Mouse (Mus musculus): ENCODE results near the gene Nkap. TPM values are rescaled to one million over a fixed set of nuclear protein-coding genes. Genes with fewer than 3 reads are reported as not detected.
"Not testable (repeated sequence)": the region's sequence is repeated elsewhere in the genome, so short reads cannot be mapped to it uniquely, and the experiment has no call there.

The Nkap gene
- polyA plus RNA-seq (2014; fragmentation: Nextera tagmentation; extraction: Ambion mirVana) = 12.8 and 13.0 TPM in 2 replicates

GRCm38 (mm10) chrX:37126671-37127358, at the start of gene Nkap:
Nkap (plus strand) TSS chrX:37126795.
- Histone ChIP-seq H3K9me3 (ENCODE audit: control insufficient read depth, low read length) (no peaks in the 10 kb centered on the region), H3K36me3 (ENCODE audit: control insufficient read depth, insufficient read depth, low read length) (0 out of 2 replicates have a peak, but pooled peaks cover 8% of the 10 kb centered on the region), H3K9ac (ENCODE audit: low read length) (peak within 1 kb of the TSS; percentile 81), H3K4me3 (ENCODE audit: control insufficient read depth in 1 of 2, insufficient read depth in 1 of 2, low read depth in 1 of 2, low read length in 2 of 2) (peak within 1 kb of the TSS; percentile 65 to 94), H3K4me1 (ENCODE audit: control insufficient read depth in 2 of 2, insufficient read depth in 2 of 2, low read length in 2 of 2) (0 out of 4 replicates have a peak, but pooled peaks cover 2 to 7% of the 10 kb centered on the region in 2 experiments), H3K4me2 (ENCODE audit: low read length) (peak within 1 kb of the TSS; percentile 64), H3K27ac (replicated peaks in 1 of 2; ENCODE audit: control insufficient read depth in 1 of 2, insufficient read depth in 1 of 2, low read depth in 2 of 2, low read length in 2 of 2) (peak within 1 kb of the TSS; percentile 66 to 79), H3K27me3 (ENCODE audit: control insufficient read depth, insufficient read depth, low read length) (no peaks in the 10 kb centered on the region)
- peak; percentile 56; the same call in 1 of the 2 replicates for ATAC-seq (ENCODE audit: insufficient number of reproducible peaks, insufficient read depth, low FRiP score, low read depth)
- 11% methylated on average over 58 of the region's 58 CpGs for WGBS

- H3K4me2 ChIP-seq (ENCODE audit: low read length); ATAC-seq (ENCODE audit: insufficient number of reproducible peaks, insufficient read depth, low FRiP score, low read depth); H3K27me3 ChIP-seq (ENCODE audit: control insufficient read depth, insufficient read depth, low read length); H3K9me3 ChIP-seq (ENCODE audit: control insufficient read depth, low read length); H3K4me1 ChIP-seq (ENCODE audit: control insufficient read depth in 2 of 2, insufficient read depth in 2 of 2, low read length in 2 of 2); H3K27ac ChIP-seq (replicated peaks in 1 of 2; ENCODE audit: control insufficient read depth in 1 of 2, insufficient read depth in 1 of 2, low read depth in 2 of 2, low read length in 2 of 2); H3K4me3 ChIP-seq (ENCODE audit: control insufficient read depth in 1 of 2, insufficient read depth in 1 of 2, low read depth in 1 of 2, low read length in 2 of 2); H3K9ac ChIP-seq (ENCODE audit: low read length): not testable (repeated sequence)
- H3K36me3 ChIP-seq (ENCODE audit: control insufficient read depth, insufficient read depth, low read length) = peaks cover 28% of the 10 kb centered on the region
- WGBS = 83% methylated on average over 3 of the region's 4 CpGs
These were observed 46.2 kb upstream of the Nkap start for GRCm38 (mm10) chrX:37080345-37080744.

- no peak overlapping the region for H3K9ac ChIP-seq (ENCODE audit: low read length)
- H3K27me3 ChIP-seq (ENCODE audit: control insufficient read depth, insufficient read depth, low read length) = no peaks in the 10 kb centered on the region
- H3K4me3 ChIP-seq (ENCODE audit: control insufficient read depth in 1 of 2, insufficient read depth in 1 of 2, low read depth in 1 of 2, low read length in 2 of 2) = no peak overlapping the region
- no peak for ATAC-seq (ENCODE audit: insufficient number of reproducible peaks, insufficient read depth, low FRiP score, low read depth)
- H3K36me3 ChIP-seq (ENCODE audit: control insufficient read depth, insufficient read depth, low read length) = peaks cover 28% of the 10 kb centered on the region
- no peak overlapping the region for H3K27ac ChIP-seq (replicated peaks in 1 of 2; ENCODE audit: control insufficient read depth in 1 of 2, insufficient read depth in 1 of 2, low read depth in 2 of 2, low read length in 2 of 2)
- H3K9me3 ChIP-seq (ENCODE audit: control insufficient read depth, low read length) = no peaks in the 10 kb centered on the region
- WGBS = 56% methylated on average over 6 of the region's 6 CpGs
- no peak overlapping the region for H3K4me2 ChIP-seq (ENCODE audit: low read length)
- peaks cover 0 to 3% of the 10 kb centered on the region in 2 experiments; a peak in 1 of 4 replicates for H3K4me1 ChIP-seq (ENCODE audit: control insufficient read depth in 2 of 2, insufficient read depth in 2 of 2, low read length in 2 of 2)
These were observed 45.4 kb upstream of the Nkap start for GRCm38 (mm10) chrX:37081194-37081593.

- Histone ChIP-seq H3K9ac (ENCODE audit: low read length) (peak overlapping the region; percentile 81), H3K27me3 (ENCODE audit: control insufficient read depth, insufficient read depth, low read length) (no peaks in the 10 kb centered on the region), H3K4me3 (ENCODE audit: control insufficient read depth in 1 of 2, insufficient read depth in 1 of 2, low read depth in 1 of 2, low read length in 2 of 2) (peak overlapping the region; percentile 58 to 84), H3K36me3 (ENCODE audit: control insufficient read depth, insufficient read depth, low read length) (peaks cover 28% of the 10 kb centered on the region), H3K9me3 (ENCODE audit: control insufficient read depth, low read length) (no peaks in the 10 kb centered on the region), H3K4me1 (ENCODE audit: control insufficient read depth in 2 of 2, insufficient read depth in 2 of 2, low read length in 2 of 2) (peaks cover 0 to 3% of the 10 kb centered on the region in 2 experiments; a peak in 1 of 4 replicates), H3K27ac (replicated peaks in 1 of 2; ENCODE audit: control insufficient read depth in 1 of 2, insufficient read depth in 1 of 2, low read depth in 2 of 2, low read length in 2 of 2) (peak overlapping the region; percentile 63 to 87), H3K4me2 (ENCODE audit: low read length) (peak overlapping the region; percentile 70)
- 15% methylated on average over 19 of the region's 19 CpGs for WGBS
- no peak for ATAC-seq (ENCODE audit: insufficient number of reproducible peaks, insufficient read depth, low FRiP score, low read depth)
These were observed 42.2 kb upstream of the Nkap start for GRCm38 (mm10) chrX:37084318-37084926.

GRCm38 (mm10) chrX:37084927-37085660, 41.5 kb upstream of the Nkap start, which contains the start of gene Rpl39:
Rpl39 (minus strand) TSS chrX:37085402.
- 8% methylated on average over 38 of the region's 38 CpGs for WGBS
- no peaks in the 10 kb centered on the region for H3K9me3 ChIP-seq (ENCODE audit: control insufficient read depth, low read length)
- peak within 1 kb of the TSS; percentile 70 for H3K4me2 ChIP-seq (ENCODE audit: low read length)

GRCm38 (mm10) chrX:37085665-37086064, 40.9 kb upstream of the Nkap start:
- Histone ChIP-seq H3K4me2 (ENCODE audit: low read length) (peak overlapping the region; percentile 70), H3K9ac (ENCODE audit: low read length) (peak overlapping the region; percentile 57), H3K27ac (replicated peaks in 1 of 2; ENCODE audit: control insufficient read depth in 1 of 2, insufficient read depth in 1 of 2, low read depth in 2 of 2, low read length in 2 of 2) (peak overlapping the region; percentile 87 to 99), H3K36me3 (ENCODE audit: control insufficient read depth, insufficient read depth, low read length) (peaks cover 28% of the 10 kb centered on the region), H3K27me3 (ENCODE audit: control insufficient read depth, insufficient read depth, low read length) (no peaks in the 10 kb centered on the region), H3K4me3 (ENCODE audit: control insufficient read depth in 1 of 2, insufficient read depth in 1 of 2, low read depth in 1 of 2, low read length in 2 of 2) (peak overlapping the region; percentile 58 to 84), H3K4me1 (ENCODE audit: control insufficient read depth in 2 of 2, insufficient read depth in 2 of 2, low read length in 2 of 2) (peaks cover 0 to 3% of the 10 kb centered on the region in 2 experiments; a peak in 1 of 4 replicates), H3K9me3 (ENCODE audit: control insufficient read depth, low read length) (no peaks in the 10 kb centered on the region)
- 26% methylated on average over 9 of the region's 9 CpGs for WGBS
- ATAC-seq (ENCODE audit: insufficient number of reproducible peaks, insufficient read depth, low FRiP score, low read depth) = no peak

More at GRCm38 (mm10) chrX:37084927-37085660, 41.5 kb upstream of the Nkap start, which contains the start of gene Rpl39:
- Histone ChIP-seq H3K4me3 (ENCODE audit: control insufficient read depth in 1 of 2, insufficient read depth in 1 of 2, low read depth in 1 of 2, low read length in 2 of 2) (peak within 1 kb of the TSS; percentile 58 to 84), H3K27me3 (ENCODE audit: control insufficient read depth, insufficient read depth, low read length) (no peaks in the 10 kb centered on the region), H3K4me1 (ENCODE audit: control insufficient read depth in 2 of 2, insufficient read depth in 2 of 2, low read length in 2 of 2) (peaks cover 0 to 3% of the 10 kb centered on the region in 2 experiments; a peak in 1 of 4 replicates), H3K9ac (ENCODE audit: low read length) (peak within 1 kb of the TSS; percentile 81), H3K27ac (replicated peaks in 1 of 2; ENCODE audit: control insufficient read depth in 1 of 2, insufficient read depth in 1 of 2, low read depth in 2 of 2, low read length in 2 of 2) (peak within 1 kb of the TSS; percentile 87 to 99), H3K36me3 (ENCODE audit: control insufficient read depth, insufficient read depth, low read length) (peaks cover 28% of the 10 kb centered on the region)
- ATAC-seq (ENCODE audit: insufficient number of reproducible peaks, insufficient read depth, low FRiP score, low read depth) = peak; percentile 90

GRCm38 (mm10) chrX:37088778-37089177, 37.8 kb upstream of the Nkap start:
- H3K27me3 ChIP-seq (ENCODE audit: control insufficient read depth, insufficient read depth, low read length) = no peaks in the 10 kb centered on the region
- H3K4me3 ChIP-seq (ENCODE audit: control insufficient read depth in 1 of 2, insufficient read depth in 1 of 2, low read depth in 1 of 2, low read length in 2 of 2) = no peak overlapping the region
- no peak for ATAC-seq (ENCODE audit: insufficient number of reproducible peaks, insufficient read depth, low FRiP score, low read depth)
- 79% methylated on average over 1 of the region's 1 CpGs for WGBS
- H3K4me2 ChIP-seq (ENCODE audit: low read length) = no peak overlapping the region
- H3K4me1 ChIP-seq (ENCODE audit: control insufficient read depth in 2 of 2, insufficient read depth in 2 of 2, low read length in 2 of 2) = no peaks in the 10 kb centered on the region
- no peak overlapping the region for H3K9ac ChIP-seq (ENCODE audit: low read length)
- no peaks in the 10 kb centered on the region for H3K9me3 ChIP-seq (ENCODE audit: control insufficient read depth, low read length)
- peaks cover 12% of the 10 kb centered on the region for H3K36me3 ChIP-seq (ENCODE audit: control insufficient read depth, insufficient read depth, low read length)
- no peak overlapping the region for H3K27ac ChIP-seq (replicated peaks in 1 of 2; ENCODE audit: control insufficient read depth in 1 of 2, insufficient read depth in 1 of 2, low read depth in 2 of 2, low read length in 2 of 2)

Data from heart, embryonic 14.5 days (tissue).